Mouse (Mus musculus) gastrocnemius, postnatal 4 days (tissue): Measurements from ENCODE around the gene Bag6. TPM values are rescaled to one million over a fixed set of nuclear protein-coding genes. Genes with fewer than 3 reads are reported as not detected.
A peak's percentile ranks its signal among the peaks of the same experiment; 100 is the strongest.

Experiments
- DNase-seq, 2 experiments: peaks; one replicate each; pipeline ENCODE4 v3.0.0; 2021 to 2022; ENCODE audit warnings: low spot score in 2 of 2, mixed read lengths in 2 of 2
- long read RNA-seq, 2 experiments: library from polyadenylated mRNA; stranded (forward); transcript quantifications; one replicate each; pipeline ENCODE4 v2.0.0; 2021
- total RNA-seq, 2 experiments: library from RNA; stranded (reverse); gene quantifications; 2 replicates each; pipeline ENCODE4 v1.2.3; 2021

Gene Bag6
- total RNA-seq: 100 to 1,000 TPM; 265 to 276 TPM
- long read RNA-seq, experiment 1, partial matches to known transcripts: 38 of 115 reads
- long read RNA-seq, experiment 1, other reads (novel, unspliced or antisense): 72 of 115 reads
- long read RNA-seq, experiment 2, transcript Bag6-201 (25 exons, 3,858 nt): major isoform, 9 of 120 reads
- long read RNA-seq, experiment 2, partial matches to known transcripts: 36 of 120 reads
- long read RNA-seq, experiment 2, other reads (novel, unspliced or antisense): 74 of 120 reads

GRCm38 (mm10) chr17:35134801-35135590 lies at the start of gene Bag6:
Gene Bag6 (plus strand): TSS chr17:35135178.
- peak; percentile 93 to 96 for DNase-seq

DNA sequence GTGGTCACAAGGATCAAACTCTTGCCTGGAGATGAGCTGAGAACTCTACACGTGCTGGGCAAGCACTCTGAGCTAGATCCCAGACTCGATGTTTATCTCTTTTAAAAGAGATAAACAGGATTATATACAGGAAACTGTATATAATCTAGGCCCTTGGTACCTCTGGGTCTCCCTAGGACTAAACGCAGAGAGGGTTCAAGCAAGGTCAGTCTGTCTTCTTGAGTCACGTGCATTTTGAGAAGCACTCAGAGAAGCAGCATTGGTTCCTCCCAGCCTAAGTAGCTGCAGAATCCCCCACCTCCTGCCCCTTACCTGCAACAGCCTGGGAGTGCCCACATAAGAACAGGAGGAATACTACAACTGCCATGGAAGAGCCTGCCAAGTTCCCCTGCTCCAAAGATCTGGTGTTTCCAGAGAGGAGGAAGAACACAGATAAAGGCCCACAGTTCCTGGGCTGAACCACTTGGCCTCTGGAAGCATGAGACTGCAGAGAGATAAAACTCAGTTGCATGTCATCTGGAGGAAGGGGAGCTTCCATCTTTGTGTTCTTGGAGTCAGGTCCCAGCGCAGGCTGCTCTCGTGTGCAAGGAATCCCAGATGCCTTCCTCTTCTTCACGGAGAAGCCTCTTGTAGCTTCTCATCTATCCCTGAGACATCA lies 49.6 kb upstream of the Bag6 start, which contains the start of gene Ly6g6f:
TSS of gene Ly6g6f (minus strand) at position 403 of the 658 bp plus-strand sequence.
- DNase-seq: no peak

- DNase-seq: no peak
These were observed 46.8 kb upstream of the Bag6 start for GRCm38 (mm10) chr17:35088151-35088550.

GRCm38 (mm10) chr17:35088825-35089644 lies 45.9 kb upstream of the Bag6 start, which contains the start of gene Abhd16a:
Gene Abhd16a (plus strand): TSS chr17:35089263.
- peak; percentile 90 to 95 for DNase-seq

GRCm38 (mm10) chr17:35090166-35090932 lies 44.6 kb upstream of the Bag6 start:
- DNase-seq: no peak

DNA sequence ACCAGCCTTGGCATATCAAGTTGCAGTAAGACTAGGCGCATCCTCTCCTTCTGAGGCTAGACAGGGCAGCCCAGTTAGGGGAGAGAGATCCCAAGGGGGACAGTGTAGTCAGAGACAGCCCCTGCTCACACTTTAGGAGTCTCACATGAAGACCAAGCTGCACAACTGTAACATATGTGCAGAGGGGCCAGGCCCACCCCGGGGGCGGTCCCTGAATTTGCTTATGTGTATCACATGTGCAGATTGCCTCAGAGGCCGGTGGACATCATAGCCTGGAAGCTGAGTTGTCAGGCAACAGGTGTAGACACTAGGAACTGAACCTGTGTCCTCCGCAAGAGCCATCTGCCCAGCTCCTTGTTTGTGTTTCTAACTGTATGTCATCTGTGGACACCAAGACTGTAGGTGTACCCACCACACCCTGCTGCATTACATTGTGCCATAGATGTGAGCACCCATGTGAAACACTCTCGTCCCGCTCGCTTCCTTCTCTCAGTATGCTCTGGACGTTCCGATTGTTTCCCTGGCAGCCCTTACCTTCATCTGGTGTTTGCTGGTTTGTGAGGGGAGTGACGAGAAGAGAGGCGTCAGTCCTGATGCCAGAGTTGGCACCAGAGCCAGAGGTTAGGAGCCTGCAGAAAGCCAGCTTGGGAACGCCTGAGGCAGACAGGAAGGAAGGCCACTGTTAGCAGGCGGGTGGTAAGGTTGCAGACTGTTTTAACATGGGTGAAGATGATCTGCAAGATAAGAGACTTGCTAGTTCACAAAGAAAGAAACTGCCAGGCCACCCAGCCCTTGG lies 42.4 kb upstream of the Bag6 start:
- DNase-seq: no peak

DNA sequence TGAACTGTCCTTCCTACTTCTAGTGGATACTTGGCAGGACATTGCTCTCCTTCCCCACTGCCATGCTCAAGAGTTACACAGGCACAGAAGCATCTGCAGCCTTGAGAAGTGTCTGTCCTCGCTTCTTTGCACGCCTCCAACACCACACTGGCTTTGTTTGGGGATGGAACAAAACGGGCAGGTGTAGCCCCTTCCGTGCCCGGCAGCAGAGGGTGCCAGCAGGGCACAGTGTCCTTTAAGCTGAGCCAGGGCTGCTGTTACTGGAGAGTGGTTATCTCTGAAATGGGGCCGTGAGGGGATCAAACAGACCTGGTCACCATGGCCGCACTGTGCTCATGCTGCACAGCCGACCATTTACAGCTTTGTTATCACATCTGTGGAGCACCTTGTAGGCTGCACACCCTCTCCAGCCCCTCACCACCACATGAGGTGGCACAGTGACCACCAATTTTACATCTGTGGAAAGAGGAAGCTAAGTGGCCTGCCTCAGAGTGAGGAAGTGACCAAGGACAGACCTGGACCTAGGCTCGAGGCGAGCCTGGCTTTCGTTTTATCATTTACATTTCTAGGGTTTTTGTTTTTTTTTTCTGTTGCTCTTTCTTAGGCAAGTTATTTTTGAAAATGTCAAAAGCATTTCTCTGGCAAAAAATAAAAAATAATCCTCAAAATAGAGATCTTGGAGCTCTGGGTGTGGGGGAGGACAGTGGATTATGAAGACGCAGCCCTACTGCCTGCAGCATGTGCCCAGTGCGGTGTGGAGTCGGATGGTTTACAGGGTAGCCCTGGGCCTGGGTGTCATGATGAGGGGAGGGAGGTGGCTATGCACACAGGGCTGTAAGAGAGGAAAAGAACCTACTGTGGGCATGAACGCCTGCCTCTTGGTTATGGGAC lies 40.3 kb upstream of the Bag6 start:
- no peak for DNase-seq

DNA sequence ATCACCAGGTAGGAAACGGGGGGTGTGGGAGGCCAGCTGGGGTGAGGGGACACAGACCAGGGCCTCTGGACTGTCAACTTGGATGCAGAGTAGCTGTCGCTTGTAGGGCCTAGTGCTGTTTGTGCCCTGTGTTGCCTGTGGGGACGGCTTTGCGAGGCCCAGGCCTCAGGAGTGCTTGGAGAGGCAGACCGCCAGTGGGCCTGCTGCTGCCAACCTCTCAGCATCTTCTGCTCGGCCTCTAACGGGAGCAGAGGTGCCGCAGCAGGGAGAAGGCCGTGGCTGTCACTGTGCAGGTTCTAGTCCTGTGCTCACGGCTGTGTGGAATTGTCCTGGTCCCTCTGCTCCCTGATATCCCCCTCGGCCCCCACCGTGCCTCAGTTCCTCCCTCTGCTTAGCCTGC lies 38.4 kb upstream of the Bag6 start:
- DNase-seq: no peak

GRCm38 (mm10) chr17:35097164-35097655 lies 37.8 kb upstream of the Bag6 start:
- DNase-seq: no peak

DNA sequence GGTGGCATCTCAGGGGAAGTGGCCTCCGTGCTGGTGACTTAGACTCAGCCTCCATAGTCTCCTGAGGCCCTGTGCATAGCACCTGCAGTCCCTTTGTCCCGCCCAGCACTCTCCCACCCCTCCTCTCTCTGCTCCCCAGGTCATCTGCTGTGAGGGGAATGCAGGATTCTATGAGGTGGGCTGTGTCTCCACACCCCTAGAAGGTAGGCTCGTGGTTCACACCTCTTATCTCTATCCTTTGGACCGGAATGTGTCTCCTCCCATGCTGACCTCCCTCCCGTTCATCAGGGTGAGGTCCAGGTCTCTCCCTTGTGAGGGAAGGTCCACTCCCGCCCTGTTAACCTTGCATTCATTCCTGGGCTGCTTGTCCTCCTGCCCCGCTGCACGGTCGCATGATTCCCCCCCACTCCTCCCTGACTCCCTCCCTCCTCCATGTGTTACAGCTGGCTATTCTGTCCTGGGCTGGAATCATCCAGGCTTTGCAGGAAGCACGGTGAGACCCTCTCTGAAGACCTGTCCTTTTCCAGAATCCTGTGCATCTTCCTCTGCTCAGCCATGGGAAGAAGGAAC lies 34.7 kb upstream of the Bag6 start:
- no peak for DNase-seq

DNA sequence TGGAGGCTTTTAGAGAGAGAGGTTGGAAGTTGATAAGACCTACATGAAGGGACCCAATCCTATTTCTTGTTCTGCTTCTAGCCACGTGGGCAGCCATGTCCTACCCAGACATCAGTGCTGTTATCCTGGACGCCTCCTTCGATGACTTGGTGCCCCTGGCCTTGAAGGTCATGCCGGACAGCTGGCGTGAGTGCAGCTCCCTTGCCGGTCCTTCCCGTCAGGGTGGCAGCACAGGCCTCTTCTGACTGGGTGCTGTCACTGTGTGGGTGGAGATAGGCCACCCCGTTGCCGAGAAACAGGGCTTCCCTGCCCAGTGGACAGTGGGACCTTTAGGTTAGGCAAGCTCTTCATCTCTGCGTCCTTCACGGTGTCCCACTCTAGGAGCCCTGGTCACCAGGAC lies 33.8 kb upstream of the Bag6 start:
- no peak for DNase-seq

GRCm38 (mm10) chr17:35102299-35102698 lies 32.7 kb upstream of the Bag6 start:
- no peak for DNase-seq

DNA sequence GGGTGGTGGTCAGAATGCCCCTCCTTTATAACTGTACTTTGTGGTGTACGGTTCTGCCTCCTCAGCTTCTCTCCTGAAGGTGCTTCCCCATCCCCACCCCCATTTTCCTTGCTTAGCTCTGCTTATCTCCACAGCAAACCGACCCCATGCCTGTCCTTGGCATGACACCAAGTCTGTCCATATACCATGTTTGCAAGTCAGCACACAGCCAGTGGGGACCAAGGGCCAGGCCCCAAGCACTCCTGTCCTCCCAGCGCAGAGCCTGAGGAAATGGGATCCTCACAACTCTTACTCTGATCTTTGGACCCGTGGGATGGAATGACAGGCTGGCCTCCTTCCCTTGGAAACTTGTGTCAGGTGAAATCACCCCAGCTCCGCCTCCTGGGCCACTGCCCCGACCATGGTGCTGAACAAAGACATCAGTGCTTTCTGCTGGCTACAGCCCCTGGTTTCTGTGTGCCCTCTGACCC lies 31.7 kb upstream of the Bag6 start:
- DNase-seq: no peak

- no peak for DNase-seq
These were observed 30.9 kb upstream of the Bag6 start for GRCm38 (mm10) chr17:35104079-35104478.

GRCm38 (mm10) chr17:35104754-35105153 lies 30.2 kb upstream of the Bag6 start:
- no peak for DNase-seq

GRCm38 (mm10) chr17:35105740-35106389 lies 29.1 kb upstream of the Bag6 start:
- DNase-seq: no peak

DNA sequence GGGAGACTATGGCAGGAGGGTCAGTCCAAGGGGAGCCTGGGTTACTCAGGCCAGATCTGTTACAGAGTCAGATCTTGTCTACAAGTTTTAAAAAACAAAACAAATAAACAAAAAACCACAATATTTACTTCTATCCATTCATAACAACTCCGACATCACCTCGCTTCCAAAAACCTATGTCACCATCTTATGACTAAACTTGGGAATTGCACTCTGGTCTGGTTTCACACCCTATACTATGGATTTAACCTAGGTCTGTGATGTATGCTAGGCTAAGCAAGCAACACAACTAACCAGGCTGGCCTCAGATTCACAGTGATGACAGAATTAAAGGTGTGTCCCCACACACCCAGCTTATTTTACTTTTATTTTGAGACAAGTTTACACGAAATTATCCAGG lies 28.5 kb upstream of the Bag6 start:
- no peak for DNase-seq
